Mouse (Mus musculus): ENCODE results near the gene Ldlrad3.

Gene Ldlrad3

DNA sequence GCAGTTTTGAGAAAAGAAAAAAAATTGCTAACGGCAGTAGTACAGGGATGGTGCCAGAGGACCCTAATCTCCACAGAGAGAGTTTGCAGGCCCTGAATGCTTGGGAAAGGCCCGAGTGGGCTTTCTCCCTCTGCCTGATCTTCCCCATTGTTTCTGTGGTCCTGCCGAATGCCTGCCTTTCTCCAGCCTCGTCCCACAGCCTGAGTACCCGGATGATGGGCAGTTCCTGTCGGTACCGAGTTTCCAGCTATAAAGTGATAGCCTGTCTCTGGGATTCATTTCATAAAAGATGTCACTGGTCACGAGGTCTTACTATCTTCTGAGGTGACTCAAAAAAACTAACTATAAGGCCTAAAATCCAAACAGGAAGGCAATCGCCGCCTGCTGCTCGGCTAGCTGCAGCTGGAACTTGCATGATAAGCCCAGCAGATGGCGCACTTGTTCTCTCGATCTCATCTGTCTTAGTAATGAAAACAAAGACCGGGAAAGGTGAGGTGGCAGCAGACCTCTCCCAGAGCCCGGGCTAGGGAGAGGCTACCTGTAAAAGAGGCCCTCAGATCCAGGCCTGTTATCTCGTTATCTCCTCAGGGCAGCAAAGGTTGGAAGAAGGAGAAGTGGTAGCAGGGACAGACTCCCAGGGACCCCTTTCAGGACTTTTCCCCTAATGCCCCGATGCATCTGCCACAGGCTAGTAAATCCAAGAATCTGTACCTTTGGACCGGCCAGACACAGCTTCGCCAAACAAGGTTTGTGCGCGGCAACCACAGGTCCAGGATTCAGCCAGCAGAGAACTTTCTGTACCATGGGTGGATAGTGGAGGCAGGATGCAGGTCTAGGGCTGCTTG lies 280.4 kb downstream of the Ldlrad3 start:
- peak; percentile 85 for DNase-seq (ENCODE audit: low spot score)

DNA sequence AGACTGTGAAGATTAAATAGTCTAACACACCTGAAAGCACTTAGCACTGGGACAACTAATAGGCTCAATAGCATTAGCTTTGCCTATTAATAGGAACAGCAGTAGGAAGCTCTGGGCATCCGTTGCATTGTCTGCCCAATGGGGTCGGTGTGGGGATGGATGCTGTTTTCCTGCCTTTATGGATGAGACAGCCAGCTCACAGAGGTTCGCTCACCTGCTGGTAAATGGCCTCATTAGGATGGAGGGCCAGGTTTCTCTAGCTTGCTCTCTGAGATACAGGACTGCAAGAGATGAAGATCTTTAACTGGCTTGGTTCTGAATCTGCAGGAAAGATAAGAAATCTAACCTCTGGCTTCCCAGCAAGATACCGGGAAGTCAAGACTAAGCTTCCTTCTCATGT lies 284.0 kb downstream of the Ldlrad3 start:
- DNase-seq (ENCODE audit: low spot score), result no peak

Data from yolk sac, embryonic 10.5 days (tissue).